Mouse (Mus musculus) liver, embryonic 11.5 days (tissue): Measurements from ENCODE around the gene Fcrl1. TPM values are rescaled to one million over a fixed set of nuclear protein-coding genes. Genes with fewer than 3 reads are reported as not detected.
"Not testable (repeated sequence)": the region's sequence is repeated elsewhere in the genome, so short reads cannot be mapped to it uniquely, and the experiment has no call there.

Experiments used
- ATAC-seq: fragments of 200-750 bp; cut with Nextera tagmentation; replicated peaks from 2 replicates; pipeline ENCODE4 v1.8.0; 2017; ENCODE audit warnings: moderate number of reproducible peaks, mild to moderate bottlenecking, moderate TSS enrichment, moderate library complexity; ENCODE audit not compliant: low FRiP score
- DNase-seq: peaks from one replicate; pipeline ENCODE4 v3.0.0-alpha.2; 2017; ENCODE audit warnings: low spot score
- H3K27ac ChIP-seq: fragments of 300-500 bp; sonication (generic); 2 replicates; pipeline ENCODE4 v1.5.1; 2014; ENCODE audit warnings: mild to moderate bottlenecking, low read depth, low read length, control low read depth
- H3K27me3 ChIP-seq: fragments of 300-500 bp; sonication (generic); replicated peaks from 2 replicates; pipeline ENCODE4 v1.6.1; 2014; ENCODE audit warnings: low read length, mixed read lengths; ENCODE audit not compliant: control insufficient read depth, insufficient read depth
- H3K36me3 ChIP-seq: fragments of 300-500 bp; sonication (generic); 2 replicates; pipeline ENCODE4 v1.6.1; 2014; ENCODE audit warnings: mild to moderate bottlenecking, low read length, moderate library complexity, mixed read lengths; ENCODE audit not compliant: control insufficient read depth, insufficient read depth
- H3K4me1 ChIP-seq: fragments of 300-500 bp; sonication (generic); replicated peaks from 2 replicates; pipeline ENCODE4 v1.6.1; 2014; ENCODE audit warnings: low read length, mixed read lengths; ENCODE audit not compliant: control insufficient read depth, insufficient read depth
- H3K4me2 ChIP-seq: fragments of 300-500 bp; sonication (generic); 2 replicates; pipeline ENCODE4 v1.6.1; 2014; ENCODE audit warnings: mild to moderate bottlenecking, control low read depth, moderate library complexity
- H3K4me3 ChIP-seq: fragments of 300-500 bp; sonication (generic); 2 replicates; pipeline ENCODE4 v1.5.1; 2014; ENCODE audit warnings: low read depth, low read length, control low read depth
- H3K9ac ChIP-seq: fragments of 300-500 bp; sonication (generic); 2 replicates; pipeline ENCODE4 v1.6.1; 2014; ENCODE audit warnings: low read depth, low read length, control low read depth
- H3K9me3 ChIP-seq: fragments of 300-500 bp; sonication (generic); 2 replicates; pipeline ENCODE4 v1.6.1; 2016; ENCODE audit warnings: low read length, inconsistent platforms, mixed read lengths; ENCODE audit not compliant: control insufficient read depth
- WGBS: fragments of 180-500 bp; shearing (Covaris S2); extraction: QIAGEN DNeasy Blood & Tissue Kit; methylation state at CpG from one replicate; pipeline ENCODE4 v1.1.7; 2014; 5-methylcytosine and 5-hydroxymethylcytosine counted together
- polyA plus RNA-seq: library from polyadenylated mRNA; unstranded; fragments of >200 nt; fragmentation: Nextera tagmentation; extraction: Ambion mirVana; gene quantifications from 2 replicates; pipeline ENCODE4 v1.2.1, GENCODE M21; 2014

Fcrl1 gene
- 1.9 and 2.1 TPM in 2 replicates for polyA plus RNA-seq

DNA sequence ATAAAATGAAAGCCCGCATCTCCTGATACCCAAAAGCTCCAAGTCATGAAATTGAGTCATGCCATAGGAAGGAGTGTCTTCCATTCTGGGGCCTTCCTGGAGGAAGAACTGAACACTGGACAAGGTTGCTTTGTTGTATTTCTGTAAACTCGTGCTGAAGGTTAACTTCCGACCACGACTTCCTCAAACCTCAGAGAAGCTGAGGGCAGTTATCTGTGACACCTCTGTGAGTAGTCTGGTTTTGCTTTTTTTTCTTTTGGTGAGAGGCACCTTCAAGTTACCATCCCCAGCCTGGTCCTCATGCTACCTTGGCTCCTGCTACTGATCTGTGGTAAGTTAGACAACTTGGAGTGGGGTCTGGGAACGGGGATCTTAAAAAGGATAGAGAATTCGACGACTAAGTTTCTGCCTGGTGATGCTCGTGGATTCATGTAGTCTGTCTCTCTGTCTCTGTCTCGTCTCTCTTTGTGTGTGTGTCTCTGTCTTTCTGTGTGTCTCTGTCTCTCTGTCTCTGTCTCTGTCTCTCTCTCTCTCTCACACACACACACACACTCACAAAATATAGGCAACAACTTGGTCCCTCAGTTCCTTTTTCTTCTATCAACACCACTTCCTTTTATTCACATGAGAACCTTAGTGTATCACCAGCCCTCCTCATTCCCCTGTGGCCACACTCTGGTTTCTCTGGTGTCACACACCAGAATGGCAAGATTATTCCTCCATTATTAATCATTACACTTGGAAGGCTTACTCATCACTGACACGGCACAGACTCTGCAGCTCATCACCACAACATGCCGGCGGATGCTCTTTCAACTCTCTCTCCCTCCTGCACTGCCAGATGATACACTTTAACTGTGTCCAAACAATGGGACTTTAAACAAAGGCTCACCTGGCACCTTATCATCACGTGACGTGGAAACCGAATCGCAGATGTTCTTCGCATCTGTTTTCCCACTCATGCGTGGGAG is at the start of gene Fcrl1:
TSS of gene Fcrl1 (plus strand) at position 193 of the 971 bp plus-strand sequence.
- WGBS, result 62% methylated on average over 18 of the region's 18 CpGs
- DNase-seq (no peak), ATAC-seq (no peak)
- Histone ChIP-seq H3K36me3 (no peaks in the 10 kb centered on the region), H3K27ac (no peak within 1 kb of the TSS), H3K4me1 (no peaks in the 10 kb centered on the region), H3K9ac (no peak within 1 kb of the TSS), H3K27me3 (no peaks in the 10 kb centered on the region), H3K4me2 (no peak within 1 kb of the TSS), H3K9me3 (no peaks in the 10 kb centered on the region), H3K4me3 (no peak within 1 kb of the TSS)

DNA sequence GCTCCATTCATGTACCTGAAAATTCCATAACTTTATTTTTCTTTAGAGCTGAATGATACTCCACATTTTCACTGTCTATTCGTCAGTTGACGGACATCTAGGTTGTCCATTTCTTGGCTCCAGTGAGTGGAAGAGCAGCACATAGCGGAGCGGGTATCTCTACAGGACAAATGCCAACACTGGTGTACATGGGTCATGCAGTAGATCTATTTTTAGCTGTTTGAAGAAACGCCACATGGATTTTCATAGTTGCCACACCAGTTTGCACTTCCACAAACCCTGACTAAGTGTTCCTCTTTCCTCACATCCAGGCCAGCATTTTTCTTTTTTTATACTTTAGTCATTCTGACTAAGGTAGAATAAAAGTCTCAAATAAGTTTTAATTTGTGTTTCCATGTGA is 38.3 kb upstream of the Fcrl1 start:
- Histone ChIP-seq H3K4me3 (no peak overlapping the region), H3K9ac (no peak overlapping the region), H3K36me3 (no peaks in the 10 kb centered on the region), H3K4me1 (no peaks in the 10 kb centered on the region), H3K27ac (no peak overlapping the region), H3K27me3 (no peaks in the 10 kb centered on the region), H3K9me3 (no peaks in the 10 kb centered on the region), H3K4me2 (no peak overlapping the region)
- DNase-seq (no peak), ATAC-seq (no peak)
- 73% methylated on average over 5 of the region's 5 CpGs for WGBS

DNA sequence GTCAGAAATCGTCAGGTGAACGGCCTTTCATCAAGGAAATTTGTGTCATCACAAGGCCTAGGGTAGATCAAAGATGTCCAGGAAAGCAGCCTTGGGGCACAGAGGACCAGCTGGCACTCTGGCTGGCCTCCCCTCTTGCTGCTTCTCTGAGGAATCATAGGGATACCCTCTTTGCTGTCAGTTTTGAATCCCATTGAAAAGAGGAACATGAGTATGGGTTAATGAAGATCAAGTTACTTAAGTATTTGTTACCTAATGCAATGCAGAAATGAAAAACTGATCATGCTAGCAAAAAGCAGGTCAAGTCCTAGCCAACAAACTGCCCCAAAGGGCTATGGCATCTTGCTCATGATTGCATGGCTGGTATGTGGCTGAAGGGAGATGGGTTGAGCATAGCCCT is 25.2 kb upstream of the Fcrl1 start:
- ATAC-seq, H3K4me2 ChIP-seq, H3K36me3 ChIP-seq, H3K9ac ChIP-seq, H3K4me1 ChIP-seq, H3K27me3 ChIP-seq, DNase-seq, H3K4me3 ChIP-seq, H3K9me3 ChIP-seq, H3K27ac ChIP-seq: not testable (repeated sequence)
- WGBS, result 80% methylated on average over 2 of the region's 2 CpGs

DNA sequence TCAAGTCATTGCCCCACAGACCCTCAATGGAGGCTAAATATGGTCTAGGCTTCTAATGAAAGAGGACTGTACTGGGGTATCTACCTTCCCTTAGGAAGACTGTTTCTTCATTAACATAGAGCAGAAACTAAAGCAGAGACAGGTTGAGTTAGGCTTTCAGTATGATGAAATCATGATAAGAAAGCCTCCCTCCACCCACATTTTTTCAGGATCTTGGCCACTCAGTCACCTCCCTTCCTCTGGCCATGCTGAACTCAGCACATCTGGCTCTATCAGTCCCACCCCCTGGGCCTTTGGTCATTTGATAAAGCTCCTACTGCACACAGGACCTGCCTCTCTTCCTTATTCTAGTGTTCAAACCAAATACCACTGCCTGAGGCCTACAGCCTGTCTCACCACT is 18.6 kb upstream of the Fcrl1 start, which contains the start of gene Cd5l:
TSS of gene Cd5l (plus strand) at position 301 of the 400 bp plus-strand sequence.
- ATAC-seq (no peak), DNase-seq (no peak)
- Histone ChIP-seq H3K36me3 (no peaks in the 10 kb centered on the region), H3K27me3 (no peaks in the 10 kb centered on the region), H3K4me2 (no peak within 1 kb of the TSS), H3K27ac (no peak within 1 kb of the TSS), H3K4me3 (no peak within 1 kb of the TSS), H3K9ac (no peak within 1 kb of the TSS), H3K4me1 (no peaks in the 10 kb centered on the region), H3K9me3 (no peaks in the 10 kb centered on the region)

DNA sequence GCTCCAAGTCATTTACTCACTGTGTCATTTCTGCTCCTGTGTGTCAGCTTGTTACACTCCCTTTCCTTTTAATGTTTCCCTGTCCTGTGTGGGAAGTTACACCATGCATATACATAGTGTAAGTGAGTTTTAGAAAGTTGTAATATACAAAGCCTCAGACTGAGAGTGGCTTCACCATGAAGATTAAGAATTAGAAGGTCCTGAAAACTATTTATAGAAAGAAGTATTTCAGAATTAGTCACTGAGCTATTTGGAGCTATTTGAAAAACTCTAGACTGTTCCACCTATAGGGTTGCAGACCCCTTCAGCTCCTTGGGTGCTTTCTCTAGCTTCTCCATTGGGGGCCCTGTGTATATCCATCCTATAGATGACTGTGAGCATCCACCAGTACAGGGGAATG is 17.0 kb upstream of the Fcrl1 start:
- ATAC-seq (no peak), DNase-seq (no peak)
- no peak overlapping the region for H3K9ac ChIP-seq
- no peaks in the 10 kb centered on the region for H3K27me3 ChIP-seq
- no peaks in the 10 kb centered on the region for H3K4me1 ChIP-seq
- H3K9me3 ChIP-seq, result no peaks in the 10 kb centered on the region
- H3K36me3 ChIP-seq, result no peaks in the 10 kb centered on the region
- H3K27ac ChIP-seq, result no peak overlapping the region
- H3K4me2 ChIP-seq, result no peak overlapping the region
- H3K4me3 ChIP-seq, result no peak overlapping the region

DNA sequence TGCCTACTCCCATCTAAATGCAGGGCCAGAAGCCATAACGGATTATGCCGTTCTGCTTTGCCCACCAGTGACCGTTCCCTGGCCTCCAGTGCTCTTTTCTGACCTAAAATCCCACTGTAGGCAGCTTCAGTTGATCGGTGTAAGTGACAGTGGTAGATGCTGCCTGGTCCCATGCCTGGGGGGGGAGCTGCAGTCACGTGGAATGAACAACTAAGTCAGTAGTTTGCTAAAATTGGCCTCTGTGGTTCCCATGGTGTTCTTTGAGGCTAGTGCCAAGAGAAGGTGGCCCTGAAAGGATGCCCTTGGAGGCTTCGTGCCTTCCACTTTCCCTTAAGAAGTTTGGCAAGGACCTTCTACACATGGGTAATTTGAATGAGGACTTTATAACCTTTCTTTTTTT is 15.7 kb upstream of the Fcrl1 start:
- Histone ChIP-seq H3K27ac (no peak overlapping the region), H3K4me3 (no peak overlapping the region), H3K4me1 (no peaks in the 10 kb centered on the region), H3K36me3 (no peaks in the 10 kb centered on the region), H3K4me2 (no peak overlapping the region), H3K9me3 (no peaks in the 10 kb centered on the region), H3K9ac (no peak overlapping the region), H3K27me3 (no peaks in the 10 kb centered on the region)
- DNase-seq (no peak), ATAC-seq (no peak)
- WGBS, result 83% methylated on average over 6 of the region's 6 CpGs

DNA sequence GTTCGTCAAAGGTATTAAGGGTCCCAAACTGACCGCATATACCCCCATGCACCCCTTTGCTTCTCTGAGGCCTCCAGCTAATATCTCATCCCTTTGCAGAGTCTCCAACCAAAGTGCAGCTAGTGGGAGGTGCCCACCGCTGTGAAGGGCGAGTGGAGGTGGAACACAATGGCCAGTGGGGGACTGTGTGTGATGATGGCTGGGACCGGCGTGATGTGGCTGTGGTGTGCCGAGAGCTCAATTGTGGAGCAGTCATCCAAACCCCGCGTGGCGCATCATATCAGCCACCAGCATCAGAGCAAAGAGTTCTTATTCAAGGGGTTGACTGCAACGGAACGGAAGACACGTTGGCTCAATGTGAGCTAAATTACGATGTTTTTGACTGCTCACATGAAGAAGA is 10.5 kb upstream of the Fcrl1 start:
- no peaks in the 10 kb centered on the region for H3K36me3 ChIP-seq
- no peak overlapping the region for H3K4me3 ChIP-seq
- H3K9ac ChIP-seq, result no peak overlapping the region
- ATAC-seq (no peak), DNase-seq (no peak)
- H3K27ac ChIP-seq, result no peak overlapping the region
- WGBS, result 88% methylated on average over 14 of the region's 14 CpGs
- H3K27me3 ChIP-seq, result no peaks in the 10 kb centered on the region
- no peaks in the 10 kb centered on the region for H3K9me3 ChIP-seq
- H3K4me2 ChIP-seq, result no peak overlapping the region
- H3K4me1 ChIP-seq, result no peaks in the 10 kb centered on the region

DNA sequence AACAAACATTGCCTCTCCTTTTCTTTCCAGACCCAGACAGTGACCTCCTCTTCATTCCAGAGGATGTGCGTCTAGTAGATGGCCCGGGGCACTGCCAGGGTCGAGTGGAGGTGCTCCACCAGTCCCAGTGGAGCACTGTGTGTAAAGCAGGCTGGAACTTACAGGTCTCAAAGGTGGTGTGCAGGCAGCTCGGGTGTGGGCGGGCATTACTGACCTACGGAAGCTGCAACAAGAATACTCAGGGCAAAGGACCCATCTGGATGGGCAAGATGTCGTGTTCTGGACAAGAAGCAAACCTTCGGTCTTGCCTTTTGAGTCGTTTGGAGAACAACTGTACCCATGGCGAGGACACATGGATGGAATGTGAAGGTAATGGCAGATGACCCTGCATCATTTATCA is 8.7 kb upstream of the Fcrl1 start:
- ATAC-seq (no peak), DNase-seq (no peak)
- Histone ChIP-seq H3K4me3 (no peak overlapping the region), H3K9ac (no peak overlapping the region), H3K4me2 (no peak overlapping the region), H3K4me1 (no peaks in the 10 kb centered on the region), H3K27ac (no peak overlapping the region), H3K36me3 (no peaks in the 10 kb centered on the region), H3K9me3 (no peaks in the 10 kb centered on the region), H3K27me3 (no peaks in the 10 kb centered on the region)
- WGBS, result 84% methylated on average over 10 of the region's 10 CpGs

DNA sequence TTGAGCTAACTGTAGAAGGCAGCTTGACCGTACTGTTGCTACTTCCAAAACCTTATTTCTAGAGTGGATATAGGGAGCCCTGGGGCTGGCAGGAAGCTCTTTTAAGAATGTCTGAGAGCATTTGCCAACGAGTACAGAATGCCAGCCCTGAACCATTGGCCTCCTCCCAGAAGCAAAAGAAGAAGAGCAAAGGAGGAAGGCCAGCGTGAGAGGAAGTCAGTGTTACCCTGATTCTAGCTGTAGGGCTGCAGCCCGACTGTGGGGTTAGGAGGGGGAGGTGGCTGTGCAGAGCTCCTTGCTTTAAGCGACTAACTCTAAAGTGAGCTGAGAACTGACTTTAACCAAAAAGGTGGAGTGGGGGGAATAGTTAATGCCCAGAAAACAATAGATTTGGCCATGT is 7.0 kb upstream of the Fcrl1 start:
- Histone ChIP-seq H3K36me3 (no peaks in the 10 kb centered on the region), H3K9me3 (no peaks in the 10 kb centered on the region), H3K27me3 (no peaks in the 10 kb centered on the region), H3K9ac (no peak overlapping the region), H3K4me2 (no peak overlapping the region), H3K4me1 (no peaks in the 10 kb centered on the region), H3K27ac (no peak overlapping the region), H3K4me3 (no peak overlapping the region)
- ATAC-seq, result no peak
- 48% methylated on average over 5 of the region's 5 CpGs for WGBS
- DNase-seq, result no peak
